ENCODE assay signal across 18 mouse cellular contexts in the genomic region with DNA sequence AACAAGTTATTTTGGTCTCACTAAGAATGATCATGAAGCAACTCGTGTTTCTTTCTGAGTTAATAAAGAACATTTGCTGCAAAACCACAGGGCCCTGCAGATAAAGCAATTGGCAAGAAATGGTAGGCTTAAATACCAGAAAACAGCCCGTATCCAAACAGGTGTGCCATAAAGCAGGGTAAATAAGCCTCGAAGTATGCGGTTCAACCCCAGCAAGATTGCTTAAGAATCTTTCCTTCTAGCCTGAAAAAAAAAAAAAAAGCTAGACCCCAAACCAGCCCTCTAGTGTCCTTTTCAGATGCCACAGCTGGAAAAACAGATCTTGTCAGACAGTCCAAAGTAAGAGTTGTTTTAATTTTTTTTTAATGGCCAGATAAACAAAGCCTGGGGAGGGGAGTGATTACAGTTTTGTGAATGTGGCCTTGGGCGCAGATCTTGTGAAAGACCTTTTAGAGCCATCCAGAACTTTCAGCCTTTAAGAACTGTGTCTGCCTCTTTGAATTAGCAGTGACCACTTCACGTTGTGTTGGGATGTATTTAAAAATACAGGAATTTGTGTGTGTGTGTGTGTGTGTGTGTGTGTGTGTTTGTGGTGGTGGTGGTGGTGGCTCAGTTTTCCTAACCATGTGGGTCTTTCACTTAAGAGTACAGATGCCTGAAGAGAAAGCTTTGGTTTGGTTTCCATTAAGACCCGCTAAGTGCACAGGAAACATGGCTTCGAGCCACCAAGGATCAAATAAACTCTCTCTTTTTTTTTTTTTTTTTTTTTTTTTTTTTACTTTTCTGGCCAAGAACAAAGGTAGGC.
A peak's percentile ranks its signal among the peaks of the same experiment; 100 is the strongest.
DNase-seq lines count a peak whose midpoint lies in the region; ATAC-seq and TF ChIP-seq lines count a peak whose summit lies in the region.
"Had no signal": no experiment of that assay in that cellular context is flagged by ENCODE, and none has a peak within 500 bp of the region (broad histone marks: within the 10 kb centered on the region; RNA-seq: fewer than 3 reads in every experiment).

No protein-coding gene starts in this region.

- no peak for TF ChIP-seq POLR2A in liver, adult 2 months (IDR thresholded peaks at IDR 0.05; ENCODE audit: extremely low read depth, insufficient read depth, low read length)

- no peaks in the 10 kb centered on the region for H3K27me3 ChIP-seq in liver, adult 2 months (ENCODE audit: control insufficient read depth, insufficient read depth, low read length)
- no peaks in the 10 kb centered on the region for H3K27me3 ChIP-seq in liver, postnatal 0 days (ENCODE audit: insufficient read depth, low read length)
- H3K27me3 ChIP-seq: neural tube, embryonic 15.5 days; stomach, embryonic 15.5 days had no signal

- H3K79me2 ChIP-seq in liver, adult 2 months (ENCODE audit: control insufficient read depth, insufficient read depth, low read length) = no peaks in the 10 kb centered on the region

- peaks cover 4% of the 10 kb centered on the region; the same call in 1 of the 2 replicates for H3K4me1 ChIP-seq in liver, adult 2 months (ENCODE audit: control insufficient read depth, insufficient read depth, low read length)
- H3K4me1 ChIP-seq in liver, postnatal 0 days (ENCODE audit: insufficient read depth) = no peaks in the 10 kb centered on the region
- H3K4me1 ChIP-seq: midbrain, embryonic 10.5 days; neural tube, embryonic 15.5 days had no signal

- TF ChIP-seq CTCF in liver, adult 2 months (IDR thresholded peaks at IDR 0.05; ENCODE audit: low read depth, low read length) = no peak
- TF ChIP-seq CTCF in liver, postnatal 0 days (IDR thresholded peaks at IDR 0.05; ENCODE audit: low read depth) = no peak

- no peak for ATAC-seq in liver, postnatal 0 days
- ATAC-seq: forebrain, embryonic 16.5 days; hindbrain, embryonic 16.5 days had no signal

- H3K4me3 ChIP-seq in liver, adult 2 months (ENCODE audit: insufficient read depth, low read depth, low read length) = no peak overlapping the region
- H3K4me3 ChIP-seq in liver, postnatal 0 days (ENCODE audit: low read depth, low read length) = no peak overlapping the region
- H3K4me3 ChIP-seq: heart, embryonic 10.5 days; midbrain, embryonic 10.5 days; neural tube, embryonic 15.5 days; stomach, embryonic 15.5 days had no signal

- no peaks in the 10 kb centered on the region for H3K36me3 ChIP-seq in liver, adult 2 months (ENCODE audit: control insufficient read depth, insufficient read depth, low read length)
- H3K36me3 ChIP-seq in liver, postnatal 0 days (replicated peaks; ENCODE audit: insufficient read depth, low read length) = no peaks in the 10 kb centered on the region
- H3K36me3 ChIP-seq: heart, embryonic 10.5 days; midbrain, embryonic 10.5 days; neural tube, embryonic 15.5 days; stomach, embryonic 15.5 days had no signal

- WGBS in liver, adult 2 months = 75% methylated on average over 8 of the region's 8 CpGs
- WGBS in liver, postnatal 0 days (ENCODE audit: insufficient replicate concordance) = 70% methylated on average over 8 of the region's 8 CpGs

- no peak overlapping the region for H3K4me2 ChIP-seq in liver, postnatal 0 days (ENCODE audit: low read depth, low read length)
- H3K4me2 ChIP-seq: neural tube, embryonic 15.5 days; stomach, embryonic 15.5 days had no signal

- no peaks in the 10 kb centered on the region for H3K9me3 ChIP-seq in liver, postnatal 0 days (ENCODE audit: low read length)
- H3K9me3 ChIP-seq: heart, embryonic 10.5 days; midbrain, embryonic 10.5 days; neural tube, embryonic 15.5 days; stomach, embryonic 15.5 days had no signal

- H3K27ac ChIP-seq in liver, adult 2 months (replicated peaks; ENCODE audit: insufficient read depth, low read depth, low read length) = no peak overlapping the region
- no peak overlapping the region for H3K27ac ChIP-seq in liver, postnatal 0 days (ENCODE audit: low read depth)
- H3K27ac ChIP-seq: heart, embryonic 10.5 days; midbrain, embryonic 10.5 days; neural tube, embryonic 15.5 days; stomach, embryonic 15.5 days had no signal

- no peak overlapping the region for H3K9ac ChIP-seq in liver, adult 2 months (ENCODE audit: low read depth, low read length)
- no peak overlapping the region for H3K9ac ChIP-seq in liver, postnatal 0 days (replicated peaks)
- H3K9ac ChIP-seq: neural tube, embryonic 15.5 days; stomach, embryonic 15.5 days had no signal

- TF ChIP-seq EP300 in liver, postnatal 0 days (IDR thresholded peaks at IDR 0.05; ENCODE audit: low read depth) = no peak

- DNase-seq in embryo, embryonic 10.5 days (ENCODE audit: low spot score) = peak; percentile 28
- DNase-seq in embryo, embryonic 10 days (ENCODE audit: low spot score) = no peak
- DNase-seq in liver, adult 2 months (ENCODE audit: extremely low read depth, low read depth, low spot score) = peak; percentile 62
- DNase-seq in liver, postnatal 0 days = no peak
- DNase-seq in embryo, embryonic 9.5 days (ENCODE audit: extremely low spot score) = peak; percentile 6
- peak; percentile 6 for DNase-seq in mesoderm, embryonic 11.5 days (ENCODE audit: low read depth, low spot score)
- DNase-seq in cerebellum, adult 8-10 months = no peak
- DNase-seq in frontal cortex, adult 2 months (ENCODE audit: extremely low spot score in 1 of 2, low spot score in 1 of 2) = no peak
- DNase-seq: cerebellum, postnatal 25 days; gastrocnemius, postnatal 10 days; heart, postnatal 14 days; spleen, adult 18-20 months had no signal

Comparison
In these comparisons a context has a peak if more than half of its experiments do, and no peak if none do; other contexts are left out.
1. DNase-seq: peak in embryo, embryonic 10.5 days (single experiment), liver, adult 2 months (single experiment), embryo, embryonic 9.5 days (single experiment) and mesoderm, embryonic 11.5 days (single experiment); none in embryo, embryonic 10 days (single experiment), liver, postnatal 0 days (single experiment), cerebellum, adult 8-10 months (single experiment) and frontal cortex, adult 2 months (0 of 2).